Mouse (Mus musculus) stomach, embryonic 16.5 days (tissue): ENCODE results near the gene Tnfrsf26. TPM values are rescaled to one million over a fixed set of nuclear protein-coding genes. Genes with fewer than 3 reads are reported as not detected.

Experiments used
- ATAC-seq: fragments of 200-750 bp; cut with Nextera tagmentation; 2 replicates; pipeline ENCODE4 v1.8.0; 2017; ENCODE audit warnings: moderate number of reproducible peaks, moderate TSS enrichment; ENCODE audit not compliant: insufficient read depth, low FRiP score
- H3K27ac ChIP-seq: fragments of 300-500 bp; sonication (generic); 2 replicates; pipeline ENCODE4 v1.5.1; 2014; ENCODE audit warnings: low read length
- H3K27me3 ChIP-seq: fragments of 300-500 bp; sonication (generic); 2 replicates; pipeline ENCODE4 v1.6.1; 2014; ENCODE audit warnings: low read length, control low read depth, mixed read lengths; ENCODE audit not compliant: control insufficient read depth, insufficient read depth
- H3K36me3 ChIP-seq: fragments of 300-500 bp; sonication (generic); 2 replicates; pipeline ENCODE4 v1.6.1; 2014; ENCODE audit warnings: low read length; ENCODE audit not compliant: control insufficient read depth, insufficient read depth
- H3K4me1 ChIP-seq: fragments of 300-500 bp; sonication (generic); 2 replicates; pipeline ENCODE4 v1.6.1; 2014; ENCODE audit warnings: low read length, control low read depth, mixed read lengths; ENCODE audit not compliant: control insufficient read depth, insufficient read depth
- H3K4me2 ChIP-seq: fragments of 300-500 bp; sonication (generic); 2 replicates; pipeline ENCODE4 v1.6.1; 2014; ENCODE audit warnings: low read depth, low read length, mixed read lengths
- H3K4me3 ChIP-seq: fragments of 300-500 bp; sonication (generic); replicated peaks from 2 replicates; pipeline ENCODE4 v1.5.1; 2014; ENCODE audit warnings: mild to moderate bottlenecking, low read length
- H3K9ac ChIP-seq: fragments of 300-500 bp; sonication (generic); 2 replicates; pipeline ENCODE4 v1.6.1; 2014; ENCODE audit warnings: low read length
- H3K9me3 ChIP-seq: fragments of 300-500 bp; sonication (generic); replicated peaks from 2 replicates; pipeline ENCODE4 v1.6.1; 2016; ENCODE audit warnings: low read length, control low read depth; ENCODE audit not compliant: control insufficient read depth
- WGBS: fragments of 180-500 bp; shearing (Covaris S2); extraction: QIAGEN DNeasy Blood & Tissue Kit; methylation state at CpG from one replicate; pipeline ENCODE4 v1.1.7; 2014; 5-methylcytosine and 5-hydroxymethylcytosine counted together
- polyA plus RNA-seq: library from polyadenylated mRNA; unstranded; fragments of >200 nt; fragmentation: Nextera tagmentation; extraction: Ambion mirVana; gene quantifications from 2 replicates; pipeline ENCODE4 v1.2.1, GENCODE M21; 2015

Gene Tnfrsf26
- polyA plus RNA-seq, 1 experiment from 2014 or later, result 0.66 TPM

- no peak overlapping the region for H3K4me3 ChIP-seq
- H3K27me3 ChIP-seq, result no peaks in the 10 kb centered on the region
- no peaks in the 10 kb centered on the region for H3K36me3 ChIP-seq
- H3K27ac ChIP-seq, result no peak overlapping the region
- ATAC-seq, result no peak
- H3K9me3 ChIP-seq, result no peaks in the 10 kb centered on the region
- no peak overlapping the region for H3K9ac ChIP-seq
- H3K4me2 ChIP-seq, result no peak overlapping the region
- WGBS, result 26% methylated on average over 1 of the region's 1 CpGs
- no peaks in the 10 kb centered on the region for H3K4me1 ChIP-seq
These were observed 979 bp upstream of the Tnfrsf26 start for GRCm38 (mm10) chr7:143629501-143629900.

GRCm38 (mm10) chr7:143627555-143628286 lies 801 bp downstream of the Tnfrsf26 start:
- Histone ChIP-seq H3K4me2 (no peak overlapping the region), H3K27me3 (no peaks in the 10 kb centered on the region), H3K4me1 (no peaks in the 10 kb centered on the region), H3K27ac (no peak overlapping the region), H3K4me3 (no peak overlapping the region), H3K36me3 (no peaks in the 10 kb centered on the region), H3K9me3 (no peaks in the 10 kb centered on the region), H3K9ac (no peak overlapping the region)
- ATAC-seq, result no peak
- 57% methylated on average over 10 of the region's 10 CpGs for WGBS

- 71% methylated on average over 2 of the region's 2 CpGs for WGBS
- ATAC-seq, result no peak
These were observed 2.3 kb downstream of the Tnfrsf26 start for GRCm38 (mm10) chr7:143626178-143626577.

GRCm38 (mm10) chr7:143625151-143625550 lies 3.4 kb downstream of the Tnfrsf26 start:
- no peaks in the 10 kb centered on the region for H3K36me3 ChIP-seq
- no peaks in the 10 kb centered on the region for H3K9me3 ChIP-seq
- no peak for ATAC-seq
- H3K27me3 ChIP-seq, result no peaks in the 10 kb centered on the region
- 64% methylated on average over 5 of the region's 5 CpGs for WGBS
- no peaks in the 10 kb centered on the region for H3K4me1 ChIP-seq
- H3K4me3 ChIP-seq, result no peak overlapping the region
- H3K27ac ChIP-seq, result no peak overlapping the region
- H3K9ac ChIP-seq, result no peak overlapping the region
- H3K4me2 ChIP-seq, result no peak overlapping the region

More at GRCm38 (mm10) chr7:143626178-143626577, 2.3 kb downstream of the Tnfrsf26 start:
- H3K36me3 ChIP-seq, result no peaks in the 10 kb centered on the region
- no peak overlapping the region for H3K4me2 ChIP-seq
- no peak overlapping the region for H3K27ac ChIP-seq
- no peaks in the 10 kb centered on the region for H3K4me1 ChIP-seq
- H3K9ac ChIP-seq, result no peak overlapping the region
- H3K9me3 ChIP-seq, result no peaks in the 10 kb centered on the region
- H3K4me3 ChIP-seq, result no peak overlapping the region
- no peaks in the 10 kb centered on the region for H3K27me3 ChIP-seq

GRCm38 (mm10) chr7:143624561-143624960 lies 4.0 kb downstream of the Tnfrsf26 start:
- no peak for ATAC-seq
- WGBS, result 69% methylated on average over 3 of the region's 3 CpGs
- H3K27ac ChIP-seq, result no peak overlapping the region
- no peaks in the 10 kb centered on the region for H3K4me1 ChIP-seq
- no peaks in the 10 kb centered on the region for H3K9me3 ChIP-seq
- H3K4me2 ChIP-seq, result no peak overlapping the region
- H3K9ac ChIP-seq, result no peak overlapping the region
- no peaks in the 10 kb centered on the region for H3K27me3 ChIP-seq
- H3K36me3 ChIP-seq, result no peaks in the 10 kb centered on the region
- no peak overlapping the region for H3K4me3 ChIP-seq

- H3K27ac ChIP-seq, result no peak overlapping the region
- H3K36me3 ChIP-seq, result no peaks in the 10 kb centered on the region
- H3K9ac ChIP-seq, result no peak overlapping the region
- 52% methylated on average over 1 of the region's 1 CpGs for WGBS
- no peaks in the 10 kb centered on the region for H3K9me3 ChIP-seq
- no peak for ATAC-seq
- H3K27me3 ChIP-seq, result no peaks in the 10 kb centered on the region
- no peaks in the 10 kb centered on the region for H3K4me1 ChIP-seq
- no peak overlapping the region for H3K4me2 ChIP-seq
- H3K4me3 ChIP-seq, result no peak overlapping the region
These were observed 7.6 kb downstream of the Tnfrsf26 start for GRCm38 (mm10) chr7:143620951-143621350.

- H3K27ac ChIP-seq, result peak overlapping the region; percentile 63
- H3K4me2 ChIP-seq, result 0 out of 2 replicates have a peak overlapping the region, but pooled peaks have one; percentile 7
- H3K4me1 ChIP-seq, result 0 out of 2 replicates have a peak, but pooled peaks cover 4% of the 10 kb centered on the region
- WGBS, result 41% methylated on average over 9 of the region's 9 CpGs
- no peak overlapping the region for H3K4me3 ChIP-seq
- peak; percentile 86 for ATAC-seq
- no peaks in the 10 kb centered on the region for H3K27me3 ChIP-seq
- no peaks in the 10 kb centered on the region for H3K36me3 ChIP-seq
- no peaks in the 10 kb centered on the region for H3K9me3 ChIP-seq
- H3K9ac ChIP-seq, result no peak overlapping the region
These were observed 14.0 kb downstream of the Tnfrsf26 start for GRCm38 (mm10) chr7:143614404-143615135.

GRCm38 (mm10) chr7:143612215-143612614 lies 16.3 kb downstream of the Tnfrsf26 start:
- H3K27me3 ChIP-seq, result no peaks in the 10 kb centered on the region
- 55% methylated on average over 3 of the region's 3 CpGs for WGBS

GRCm38 (mm10) chr7:143605321-143605720 lies 23.2 kb downstream of the Tnfrsf26 start:
- H3K9ac ChIP-seq, result no peak overlapping the region
- no peaks in the 10 kb centered on the region for H3K4me1 ChIP-seq
- no peak for ATAC-seq
- WGBS, result 88% methylated on average over 3 of the region's 3 CpGs
- H3K36me3 ChIP-seq, result no peaks in the 10 kb centered on the region
- H3K27ac ChIP-seq, result no peak overlapping the region
- no peak overlapping the region for H3K4me3 ChIP-seq
- no peak overlapping the region for H3K4me2 ChIP-seq
- no peaks in the 10 kb centered on the region for H3K27me3 ChIP-seq
- no peaks in the 10 kb centered on the region for H3K9me3 ChIP-seq

More at GRCm38 (mm10) chr7:143612215-143612614, 16.3 kb downstream of the Tnfrsf26 start:
- no peak for ATAC-seq
- Histone ChIP-seq H3K27ac (no peak overlapping the region), H3K4me2 (no peak overlapping the region), H3K4me1 (0 out of 2 replicates have a peak, but pooled peaks cover 4% of the 10 kb centered on the region), H3K36me3 (no peaks in the 10 kb centered on the region), H3K4me3 (no peak overlapping the region), H3K9me3 (no peaks in the 10 kb centered on the region), H3K9ac (no peak overlapping the region)
